Mouse (Mus musculus) 416B (cell line): ENCODE results near the gene Mast4.

ENCODE experiments used
- DNase-seq: peaks from one replicate; pipeline ENCODE4 v3.0.0; 2011; ENCODE audit warnings: low read depth

Mast4 gene

DNA sequence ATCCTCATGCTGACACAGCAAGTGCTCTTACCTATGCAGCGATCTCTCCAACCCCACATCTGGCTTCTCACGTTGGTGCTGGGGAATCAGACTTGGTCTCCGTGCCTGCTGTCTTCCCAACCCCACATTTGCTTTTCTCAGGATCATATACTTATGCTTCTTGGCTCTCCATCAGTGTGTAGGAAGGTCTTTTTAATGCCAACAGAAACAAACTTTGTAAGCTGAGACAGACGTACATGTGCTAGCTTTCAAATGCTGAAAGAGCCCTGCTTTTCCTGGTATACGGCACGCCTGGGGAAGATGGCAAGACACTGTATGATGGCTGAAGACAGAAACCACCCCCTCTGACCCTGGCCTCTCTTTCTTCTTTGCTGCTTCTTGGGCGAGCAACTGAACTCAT lies 285.3 kb downstream of the Mast4 start:
- no peak for DNase-seq

DNA sequence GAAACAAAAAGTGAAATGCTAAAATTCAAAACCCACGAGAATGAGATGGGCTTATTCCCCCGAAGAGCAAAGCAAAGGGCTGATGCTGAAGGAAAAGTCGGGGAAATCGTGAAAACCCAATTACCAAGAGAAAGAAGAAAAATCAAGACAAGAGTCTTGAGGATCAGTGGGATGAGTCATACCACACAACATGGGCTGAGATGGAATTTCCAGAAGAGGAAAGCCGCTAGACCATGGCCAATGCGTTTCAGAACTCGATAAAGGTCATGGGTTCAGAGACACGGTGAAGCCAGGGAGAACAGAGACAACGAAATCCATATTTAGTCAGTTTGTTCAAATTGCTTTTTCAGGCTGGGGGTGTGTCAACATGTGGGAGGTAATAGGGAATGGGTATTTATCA lies 290.6 kb downstream of the Mast4 start:
- DNase-seq: no peak

DNA sequence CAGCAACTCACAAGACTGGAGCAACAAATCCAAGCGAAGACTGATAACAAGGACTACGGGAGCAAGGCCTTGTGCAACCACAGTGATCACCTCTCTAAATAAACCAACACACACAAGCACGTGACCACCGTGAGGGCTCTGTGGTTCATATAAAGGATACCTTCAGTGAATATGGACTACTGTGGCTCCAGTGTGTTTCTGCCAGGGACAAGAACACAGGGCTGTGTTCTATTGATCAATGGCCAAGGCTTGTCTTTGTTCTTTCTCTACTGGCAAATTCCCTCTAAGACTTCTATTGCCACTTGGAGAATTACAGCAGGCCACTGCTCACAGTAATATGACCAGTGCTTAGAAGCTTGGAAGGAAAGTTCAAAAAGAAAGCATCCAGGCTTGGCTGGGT lies 291.3 kb downstream of the Mast4 start:
- no peak for DNase-seq

DNA sequence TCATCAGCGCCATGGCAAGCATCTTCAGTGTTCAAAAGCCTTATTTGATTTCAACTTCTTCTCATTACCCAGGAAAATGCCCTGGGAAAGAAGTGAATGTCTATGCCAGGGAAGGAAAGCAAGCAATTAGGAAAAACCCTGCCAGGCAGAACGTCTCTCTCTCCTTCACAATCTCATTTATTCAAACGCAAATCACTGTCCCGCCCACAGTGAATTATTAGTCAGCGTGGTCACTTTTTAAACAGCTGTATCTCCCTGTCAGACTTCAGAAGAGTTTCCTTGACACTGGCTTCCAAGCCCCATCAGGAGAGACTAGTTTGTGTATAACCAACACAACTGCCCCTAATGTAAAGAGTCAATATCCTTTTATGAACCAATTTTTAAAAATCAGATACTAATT lies 296.8 kb downstream of the Mast4 start:
- no peak for DNase-seq

DNA sequence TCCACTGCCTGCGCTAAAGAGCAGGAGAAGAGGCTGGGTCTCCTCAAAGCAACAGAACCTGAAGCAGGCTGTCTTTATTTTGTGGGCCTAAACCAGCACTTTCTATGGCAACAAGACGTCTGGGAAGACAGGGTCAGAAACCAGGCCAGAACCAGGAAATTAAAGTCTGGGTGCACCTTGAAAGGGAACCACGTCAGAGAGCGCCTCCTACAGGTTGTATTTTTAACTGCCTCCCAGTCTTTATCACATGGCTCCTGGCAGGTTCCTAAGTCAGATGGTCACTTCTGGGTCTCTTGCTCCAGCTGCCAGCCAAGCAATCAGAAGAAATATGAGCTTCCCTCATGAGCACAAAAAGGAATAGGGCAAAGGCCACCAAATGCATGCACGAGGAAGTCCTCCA lies 304.9 kb downstream of the Mast4 start:
- DNase-seq: peak; percentile 49

DNA sequence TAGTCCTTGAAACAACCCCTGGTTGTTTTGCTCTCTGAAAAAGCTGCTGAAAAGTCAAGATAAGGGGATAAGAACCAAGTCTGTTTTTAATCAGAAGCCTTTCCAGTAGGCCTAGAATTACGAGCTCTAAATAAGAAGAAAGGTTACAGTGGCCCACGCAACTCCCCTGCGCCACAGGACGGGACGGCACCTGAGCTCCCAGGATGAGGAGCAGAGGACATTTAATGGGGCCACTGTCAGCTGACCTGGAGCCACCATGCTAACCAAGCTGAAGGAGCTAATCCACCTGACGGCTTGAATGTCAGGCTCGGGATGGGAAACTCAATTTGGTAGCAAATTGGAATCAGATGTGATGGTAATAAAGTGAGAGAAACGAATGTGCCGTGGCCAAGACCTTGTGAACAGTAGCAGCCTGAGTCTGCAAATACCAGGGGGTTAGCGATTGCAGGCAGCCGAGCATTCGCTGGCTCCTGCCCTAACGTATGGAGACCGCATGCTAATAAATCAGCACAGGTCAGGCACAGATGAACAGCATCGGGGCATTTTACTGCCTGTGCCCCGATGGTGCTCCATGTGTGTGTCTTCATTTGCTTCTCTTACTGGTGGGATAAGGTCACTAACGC lies 306.7 kb downstream of the Mast4 start:
- no peak for DNase-seq

DNA sequence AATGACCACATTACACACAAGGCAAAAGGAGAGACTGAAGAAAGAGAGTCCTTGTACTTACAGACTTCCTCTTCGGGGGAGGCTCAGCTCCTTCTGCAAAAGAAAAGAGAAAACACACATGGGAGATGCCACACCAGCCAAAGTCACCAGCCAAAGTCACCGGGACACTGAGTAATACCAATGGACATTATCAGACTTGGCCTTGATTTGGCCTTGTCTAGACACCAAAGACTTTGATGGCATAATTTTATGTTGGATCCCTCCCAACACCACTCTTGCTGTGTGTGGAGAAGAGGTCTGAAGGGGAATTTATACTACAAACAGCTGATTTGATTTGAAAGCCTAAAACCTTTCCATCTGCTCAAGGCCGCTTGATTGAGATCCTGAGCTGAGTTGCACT lies 308.8 kb downstream of the Mast4 start:
- no peak for DNase-seq

DNA sequence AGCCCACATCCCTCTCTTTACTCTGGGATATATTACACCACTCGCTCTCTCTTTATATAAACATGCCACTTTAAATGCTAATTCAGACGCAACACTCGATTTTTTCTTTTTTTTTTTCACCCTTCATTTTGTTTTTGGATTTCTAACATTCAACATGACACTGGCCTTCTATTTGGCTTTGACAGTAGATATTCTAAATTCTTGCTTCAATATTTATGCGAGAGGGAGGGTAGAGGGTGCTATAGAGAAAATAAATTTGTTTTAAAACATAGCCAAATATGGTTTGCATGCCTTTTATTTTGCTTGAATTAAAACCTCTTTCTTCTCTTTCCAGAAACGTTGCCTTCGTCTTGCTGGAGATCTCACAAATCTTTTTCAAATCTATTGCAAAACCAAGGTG lies 315.8 kb downstream of the Mast4 start:
- no peak for DNase-seq

DNA sequence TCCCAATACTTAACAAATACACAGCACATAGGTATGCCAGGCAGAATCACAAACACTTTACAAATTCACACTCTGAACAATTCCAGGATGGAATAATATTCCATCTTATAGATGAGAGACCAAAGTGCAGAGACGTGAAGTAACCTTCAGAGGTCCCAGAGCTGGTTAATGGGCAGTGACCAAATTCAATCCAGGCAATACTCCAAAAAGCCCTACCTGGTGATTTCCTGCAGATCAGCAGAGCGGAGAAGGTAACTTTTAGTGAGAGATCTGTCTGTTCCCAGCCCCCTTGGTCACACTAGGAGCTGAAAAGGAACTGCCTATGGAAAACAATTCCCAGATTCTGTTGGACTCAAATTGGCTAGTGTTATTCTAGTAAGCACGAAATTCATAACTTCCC lies 316.6 kb downstream of the Mast4 start:
- DNase-seq: no peak

DNA sequence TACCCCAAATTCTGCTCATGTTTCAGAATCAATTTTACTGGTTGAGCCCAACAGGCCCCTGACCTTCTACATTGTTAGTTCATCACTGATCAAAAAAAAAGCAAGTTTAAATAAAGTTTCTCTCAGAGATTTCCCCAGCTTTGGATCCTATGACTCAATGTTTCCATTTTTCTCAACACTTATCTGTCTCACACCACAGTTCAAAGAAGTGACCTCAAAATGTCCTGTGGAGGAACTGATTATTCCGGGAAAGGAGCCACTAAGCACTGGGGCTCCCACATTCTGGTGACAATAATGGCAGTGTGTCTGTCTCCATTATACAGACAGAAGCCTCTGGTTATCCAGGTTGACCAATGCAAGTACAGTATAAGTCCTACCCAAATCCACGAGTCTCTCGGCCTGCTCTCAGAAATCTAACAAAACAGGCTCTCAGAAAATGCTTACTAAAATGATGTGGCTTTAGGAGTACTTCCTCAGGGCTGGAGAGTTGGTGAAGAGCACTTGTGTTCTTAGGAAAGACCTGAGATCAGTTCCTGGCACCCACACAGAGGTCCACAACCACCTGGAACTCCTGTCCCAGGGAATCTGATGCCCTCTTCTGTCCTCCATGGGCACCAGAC lies 319.1 kb downstream of the Mast4 start:
- DNase-seq: peak; percentile 27

DNA sequence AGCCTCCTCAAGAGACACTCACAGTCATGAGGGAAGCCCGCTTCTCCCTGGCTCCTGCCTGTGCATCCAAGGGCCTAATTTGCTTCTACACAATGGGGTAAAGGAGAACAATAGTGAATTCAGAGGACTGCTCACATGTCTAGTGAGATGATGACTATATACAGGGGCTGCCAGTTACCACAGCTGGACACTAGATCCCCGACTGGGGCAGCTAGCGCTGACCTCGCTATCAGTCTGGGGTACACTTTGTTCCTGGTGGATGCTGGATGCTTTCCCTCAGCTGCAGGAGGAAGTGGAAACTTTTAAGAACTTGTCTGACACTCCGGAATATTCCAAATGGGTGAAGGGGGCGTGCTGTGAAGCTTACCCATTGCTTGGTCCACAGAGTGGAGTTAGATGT lies 319.7 kb downstream of the Mast4 start:
- DNase-seq: no peak

DNA sequence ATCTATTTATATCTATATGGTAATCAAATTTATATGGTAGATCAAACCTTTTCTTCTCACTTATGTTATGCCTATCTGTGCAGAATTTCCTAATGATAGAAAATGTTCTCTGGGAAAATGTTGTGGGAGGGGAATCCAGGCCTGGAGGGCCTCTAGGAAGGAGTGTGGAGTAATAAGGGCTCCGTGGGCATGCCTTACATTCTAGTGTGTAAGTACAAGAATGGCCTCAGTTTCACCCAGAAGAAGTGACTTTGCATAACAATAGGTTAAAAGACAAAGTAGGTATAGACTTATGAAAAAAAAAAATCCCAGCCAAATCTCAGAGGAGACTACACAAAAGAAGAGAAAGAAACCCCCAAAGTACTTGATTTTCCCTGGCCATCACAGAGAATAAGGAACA lies 320.1 kb downstream of the Mast4 start:
- no peak for DNase-seq

DNA sequence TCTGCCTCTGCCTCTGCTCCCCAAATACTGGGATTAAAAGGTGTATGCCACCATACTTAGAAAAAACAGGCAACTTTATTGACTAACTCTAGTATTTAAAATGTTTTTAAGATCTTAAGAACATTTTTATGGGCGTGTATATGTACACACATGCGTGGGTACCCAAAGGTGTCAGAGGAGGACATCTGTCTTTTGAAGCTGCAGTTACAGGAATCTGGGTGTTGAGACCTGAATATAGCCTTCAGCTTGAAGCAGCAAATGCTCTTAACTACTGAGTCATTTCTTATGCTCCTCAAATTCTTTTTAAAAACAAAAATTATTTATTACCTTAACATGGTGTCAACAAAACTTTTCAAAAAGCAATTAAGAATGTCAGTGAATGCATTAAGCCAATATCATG lies 329.1 kb downstream of the Mast4 start:
- no peak for DNase-seq

DNA sequence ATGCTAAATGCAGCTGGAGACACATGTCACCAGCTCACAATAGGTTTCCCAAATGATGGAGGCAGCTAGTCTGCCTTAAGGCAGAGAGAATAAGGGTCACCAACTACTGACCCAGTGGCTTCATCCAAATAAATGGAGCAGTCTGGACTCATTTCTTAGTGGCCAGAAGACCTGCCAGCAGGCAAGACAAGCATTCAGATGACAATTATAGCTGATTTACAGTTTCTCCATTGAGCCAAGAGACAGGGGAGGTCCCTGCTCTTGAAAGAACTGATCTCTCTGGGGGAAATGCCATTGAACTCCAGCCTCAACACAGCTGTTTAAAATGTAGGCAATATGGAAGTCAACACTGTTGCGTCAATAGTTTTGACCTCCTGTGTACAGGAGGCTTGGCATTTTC lies 332.5 kb downstream of the Mast4 start:
- DNase-seq: no peak

DNA sequence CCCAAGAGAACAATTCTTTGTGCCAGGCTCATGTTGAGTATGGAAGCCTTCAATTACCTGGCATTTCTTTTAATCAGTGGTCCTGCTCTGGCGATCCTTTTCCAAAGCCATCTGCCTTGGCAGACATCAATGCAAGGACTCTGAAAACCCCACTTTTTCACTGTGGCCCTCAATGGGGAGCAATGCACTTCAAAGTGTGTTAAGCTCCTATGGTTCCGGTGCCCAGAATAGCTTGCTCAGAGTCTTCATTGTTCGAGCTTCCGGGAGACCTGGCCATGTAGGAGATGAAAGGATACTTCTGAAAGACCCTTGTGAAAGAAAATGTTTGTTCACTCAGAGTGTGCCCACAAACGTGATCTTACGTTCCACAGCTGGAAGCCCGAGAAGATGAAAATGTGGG lies 333.4 kb downstream of the Mast4 start:
- no peak for DNase-seq

DNA sequence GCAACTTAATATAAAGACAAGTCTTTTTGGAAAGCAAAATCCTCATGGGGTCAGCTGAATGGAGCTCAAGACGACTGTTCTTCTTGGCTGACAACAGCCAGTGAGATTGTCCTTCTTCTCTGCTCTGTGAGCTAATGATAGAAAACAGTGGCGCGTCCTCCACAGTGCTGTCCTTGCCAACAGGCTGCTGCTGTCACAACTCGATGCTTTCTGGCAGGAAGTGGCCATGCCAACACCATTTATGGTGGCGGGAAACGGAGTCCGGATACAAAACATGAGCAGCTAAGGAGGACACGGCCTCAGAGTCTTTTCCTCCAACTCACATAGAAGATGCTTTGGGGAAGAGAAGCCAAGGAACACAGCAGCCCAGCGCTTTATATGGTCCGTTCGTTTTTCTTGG lies 340.2 kb downstream of the Mast4 start:
- DNase-seq: no peak

DNA sequence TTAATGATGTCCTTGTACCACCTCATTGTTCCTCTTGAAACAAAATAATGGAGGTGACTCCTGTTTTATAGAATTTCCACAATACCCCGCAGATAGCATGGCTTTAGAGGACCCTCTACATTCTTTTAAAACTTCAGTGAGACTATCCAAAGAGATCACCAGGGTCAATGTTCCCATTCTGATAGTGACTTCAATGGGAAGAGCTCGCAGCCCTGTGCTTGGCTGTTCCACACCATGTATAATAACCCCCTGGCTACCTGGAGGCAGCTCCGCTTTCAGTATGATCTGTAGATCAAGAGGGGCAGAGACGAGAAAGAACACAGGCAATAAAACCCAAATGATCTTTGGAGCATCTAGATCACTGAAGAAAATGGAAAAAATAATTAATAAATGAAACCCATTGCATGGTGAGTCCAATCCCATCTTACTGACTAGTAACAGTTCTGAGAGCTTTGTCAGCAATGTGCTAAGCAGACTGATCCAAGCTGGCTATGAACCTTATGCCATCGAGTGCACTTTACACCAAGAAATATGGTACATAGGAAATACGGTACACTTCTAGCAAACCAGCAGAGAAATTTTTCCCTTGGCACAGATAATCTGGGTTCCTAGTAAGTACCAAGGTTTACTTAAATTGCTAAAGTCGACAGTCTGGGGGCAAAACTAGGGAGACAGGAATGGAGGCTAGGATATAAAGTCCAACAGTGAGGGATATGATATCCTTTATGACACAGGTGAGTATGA lies 341.4 kb downstream of the Mast4 start:
- DNase-seq: no peak

DNA sequence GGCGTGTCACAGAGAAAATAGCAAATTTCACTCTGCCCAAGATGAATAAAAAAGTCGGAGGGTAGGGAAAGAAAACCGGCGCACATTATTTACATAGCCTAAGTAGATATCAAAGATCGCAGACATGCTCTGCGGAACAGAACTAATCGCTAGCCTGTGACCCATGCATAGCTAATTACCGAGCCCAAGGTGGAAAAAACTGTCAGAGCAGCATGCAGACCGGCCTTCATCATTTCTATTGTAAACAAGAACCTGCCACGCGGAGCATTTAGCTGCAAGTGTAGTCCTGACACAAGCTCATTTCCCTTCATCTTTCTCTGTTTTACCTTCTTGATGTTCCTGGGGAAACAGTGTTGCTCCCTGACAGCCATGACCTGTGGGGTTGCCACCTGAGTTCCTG lies 342.4 kb downstream of the Mast4 start:
- DNase-seq: no peak

DNA sequence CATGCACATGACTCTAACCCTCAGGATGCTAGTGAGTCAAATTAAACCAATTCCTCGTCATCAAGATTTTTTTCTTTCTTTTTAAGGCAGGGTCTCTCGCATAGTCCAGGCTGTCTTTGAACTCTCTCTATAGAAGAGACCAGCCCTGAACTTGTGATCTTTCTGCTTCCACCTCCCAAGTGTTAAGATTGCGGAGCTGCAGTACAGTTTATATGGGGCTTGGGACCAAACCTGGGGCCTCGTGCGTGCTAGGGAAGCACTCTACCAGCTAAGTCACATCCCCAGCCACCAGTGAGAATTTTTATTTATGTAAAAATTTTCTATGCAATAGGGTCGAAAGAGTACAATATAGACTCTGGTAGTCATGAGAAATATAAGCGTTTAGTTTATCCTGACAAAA lies 343.1 kb downstream of the Mast4 start:
- no peak for DNase-seq

DNA sequence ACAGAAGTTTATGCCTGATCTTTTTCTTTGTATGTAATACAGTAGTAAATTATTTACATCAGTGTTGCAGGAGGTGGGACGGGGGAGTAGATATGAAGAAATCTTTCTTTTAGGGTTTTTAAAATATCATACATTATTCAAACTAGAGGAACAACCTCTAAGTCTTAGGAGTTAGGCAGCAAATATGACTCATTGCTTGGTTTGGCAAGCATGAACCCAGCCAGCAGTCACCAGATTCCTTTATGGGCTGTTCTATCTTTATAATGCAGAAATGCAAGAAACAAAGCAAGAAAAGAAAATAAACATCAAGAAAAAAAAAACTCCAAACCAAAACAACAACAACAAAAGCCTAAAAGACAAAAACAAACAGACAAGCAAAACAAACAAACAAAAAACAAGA lies 344.2 kb downstream of the Mast4 start:
- peak; percentile 4 for DNase-seq

DNA sequence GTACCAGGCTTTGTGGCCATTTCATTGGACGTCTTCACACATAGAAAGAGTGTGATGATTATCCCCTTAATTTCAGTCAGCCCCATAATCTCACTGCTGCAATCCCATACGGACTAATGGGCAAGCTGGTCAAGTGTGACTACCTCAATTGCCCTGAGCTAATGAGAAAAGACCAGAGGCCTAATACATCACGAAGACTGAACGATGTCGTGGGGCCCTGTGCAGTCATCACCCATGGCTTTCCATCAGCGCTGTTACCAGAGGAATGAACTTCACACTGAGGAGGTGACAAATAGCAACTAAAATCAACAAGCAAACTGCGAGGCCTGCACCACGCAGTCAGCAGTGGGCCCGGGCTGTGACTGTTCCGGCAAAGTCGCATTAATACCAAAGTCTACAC lies 344.7 kb downstream of the Mast4 start:
- no peak for DNase-seq

DNA sequence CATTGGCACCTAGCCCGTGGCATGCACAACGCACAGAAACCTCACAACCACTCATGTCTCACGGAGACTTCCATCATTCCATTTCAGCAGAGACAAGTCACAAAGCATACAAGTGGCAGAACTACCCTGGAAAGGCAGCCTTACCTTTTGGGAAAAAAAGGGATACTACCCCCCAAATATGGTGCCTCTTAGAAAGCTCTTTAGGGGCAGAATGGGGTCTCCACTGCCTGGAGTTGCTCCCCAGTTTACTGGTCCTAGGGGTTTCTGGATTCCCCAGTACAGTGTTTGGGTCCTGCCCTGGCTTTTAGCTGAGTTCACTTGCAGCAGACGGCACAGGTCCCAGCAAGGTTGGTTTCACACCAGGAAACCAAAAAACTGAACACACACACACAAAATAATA lies 345.3 kb downstream of the Mast4 start:
- no peak for DNase-seq

DNA sequence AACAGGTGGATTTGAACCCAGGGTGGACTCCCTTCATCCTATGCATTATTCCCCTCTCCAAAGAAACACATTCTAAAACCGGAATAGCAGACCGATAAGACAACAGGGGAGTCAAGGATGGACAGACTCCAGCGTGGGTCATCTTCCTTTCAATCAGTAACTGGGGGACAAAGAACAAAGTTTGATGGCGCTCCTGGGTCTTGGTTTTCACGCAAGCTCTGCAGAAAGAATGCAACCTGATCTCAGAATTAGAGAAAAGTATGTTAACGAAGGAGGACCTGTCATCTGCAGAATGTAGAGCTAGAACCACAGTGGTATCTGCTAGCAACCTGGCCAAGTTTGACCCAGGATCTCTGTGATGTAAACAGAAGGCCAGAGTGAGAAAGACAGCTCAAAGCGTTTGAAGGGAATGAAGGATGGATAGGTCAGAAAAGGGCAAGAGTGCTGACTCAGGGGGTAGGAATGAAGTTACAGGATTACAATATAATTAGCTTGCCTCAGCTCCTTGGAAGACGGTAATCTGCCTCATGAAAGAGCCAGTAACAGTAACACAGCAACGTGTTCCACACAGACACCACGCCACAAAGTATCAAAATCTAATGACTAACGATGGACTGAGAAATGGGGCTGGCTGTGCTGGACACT lies 345.9 kb downstream of the Mast4 start:
- no peak for DNase-seq
